Mouse (Mus musculus) CD4-positive, CD25-positive, alpha-beta regulatory T cell, adult 2 months (primary cell): ENCODE results near the gene Sox5.

Experiments
- DNase-seq: peaks from one replicate; pipeline ENCODE4 v3.0.0-alpha.2; 2012; ENCODE audit warnings: low read depth, low spot score

The Sox5 gene

GRCm38 (mm10) chr6:144659115-144660108 is 122.4 kb downstream of the Sox5 start:
- no peak for DNase-seq

- no peak for DNase-seq
Observed at GRCm38 (mm10) chr6:144652876-144653275, 128.9 kb downstream of the Sox5 start.

- DNase-seq, result no peak
Observed at GRCm38 (mm10) chr6:144648896-144649295, 132.9 kb downstream of the Sox5 start.

- DNase-seq, result no peak
Observed at GRCm38 (mm10) chr6:144648124-144648591, 133.6 kb downstream of the Sox5 start.

GRCm38 (mm10) chr6:144646331-144646730 is 135.4 kb downstream of the Sox5 start:
- DNase-seq, result no peak

- no peak for DNase-seq
Observed at GRCm38 (mm10) chr6:144645796-144646195, 136.0 kb downstream of the Sox5 start.

- peak; percentile 75 for DNase-seq
Observed at GRCm38 (mm10) chr6:144644711-144645110, 137.1 kb downstream of the Sox5 start.

GRCm38 (mm10) chr6:144643601-144644000 is 138.2 kb downstream of the Sox5 start:
- DNase-seq, result no peak

GRCm38 (mm10) chr6:144641888-144642287 is 139.9 kb downstream of the Sox5 start:
- no peak for DNase-seq

- DNase-seq, result no peak
Observed at GRCm38 (mm10) chr6:144640591-144640990, 141.2 kb downstream of the Sox5 start.

- DNase-seq, result no peak
Observed at GRCm38 (mm10) chr6:144638547-144638946, 143.2 kb downstream of the Sox5 start.

GRCm38 (mm10) chr6:144627539-144628115 is 154.2 kb downstream of the Sox5 start:
- no peak for DNase-seq

GRCm38 (mm10) chr6:144621089-144621769 is 160.5 kb downstream of the Sox5 start:
- no peak for DNase-seq

- DNase-seq, result no peak
Observed at GRCm38 (mm10) chr6:144611383-144611791, 170.4 kb downstream of the Sox5 start.

- DNase-seq, result no peak
Observed at GRCm38 (mm10) chr6:144610878-144611277, 170.9 kb downstream of the Sox5 start.

- DNase-seq, result no peak
Observed at GRCm38 (mm10) chr6:144602883-144603282, 178.9 kb downstream of the Sox5 start.

GRCm38 (mm10) chr6:144600351-144600750 is 181.4 kb downstream of the Sox5 start:
- no peak for DNase-seq

- DNase-seq, result no peak
Observed at GRCm38 (mm10) chr6:144598324-144598973, 183.3 kb downstream of the Sox5 start.

- DNase-seq, result no peak
Observed at GRCm38 (mm10) chr6:144596536-144597210, 185.1 kb downstream of the Sox5 start.

GRCm38 (mm10) chr6:144584854-144585253 is 196.9 kb downstream of the Sox5 start:
- no peak for DNase-seq
